Mouse (Mus musculus) stomach, embryonic 14.5 days (tissue): ENCODE measurements around the gene Gpr153. TPM values are rescaled to one million over a fixed set of nuclear protein-coding genes. Genes with fewer than 3 reads are reported as not detected.

Source experiments
- ATAC-seq: fragments of 200-750 bp; cut with Nextera tagmentation; 2 replicates; pipeline ENCODE4 v1.8.0; 2017; ENCODE audit warnings: low read depth, moderate TSS enrichment; ENCODE audit not compliant: insufficient number of reproducible peaks, insufficient read depth, low FRiP score
- H3K27ac ChIP-seq: fragments of 300-500 bp; sonication (generic); 2 replicates; pipeline ENCODE4 v1.5.1; 2014; ENCODE audit warnings: mild to moderate bottlenecking, low read length, moderate library complexity, mixed read lengths
- H3K27me3 ChIP-seq: fragments of 300-500 bp; sonication (generic); 2 replicates; pipeline ENCODE4 v1.6.1; 2014; ENCODE audit warnings: low read length, control low read depth, mixed read lengths; ENCODE audit not compliant: control insufficient read depth, insufficient read depth
- H3K36me3 ChIP-seq: fragments of 300-500 bp; sonication (generic); 2 replicates; pipeline ENCODE4 v1.6.1; 2014; ENCODE audit warnings: mild to moderate bottlenecking, control low read depth, low read length, moderate library complexity, mixed read lengths; ENCODE audit not compliant: control insufficient read depth, insufficient read depth
- H3K4me1 ChIP-seq: fragments of 300-500 bp; sonication (generic); 2 replicates; pipeline ENCODE4 v1.6.1; 2014; ENCODE audit warnings: low read length, control low read depth, mixed read lengths; ENCODE audit not compliant: control insufficient read depth, insufficient read depth
- H3K4me2 ChIP-seq: fragments of 300-500 bp; sonication (generic); replicated peaks from 2 replicates; pipeline ENCODE4 v1.6.1; 2014; ENCODE audit warnings: low read depth, low read length, control low read depth
- H3K4me3 ChIP-seq: fragments of 300-500 bp; sonication (generic); 2 replicates; pipeline ENCODE4 v1.5.1; 2014; ENCODE audit warnings: low read depth, low read length, control low read depth
- H3K9ac ChIP-seq: fragments of 300-500 bp; sonication (generic); replicated peaks from 2 replicates; pipeline ENCODE4 v1.6.1; 2014; ENCODE audit warnings: low read depth, mild to moderate bottlenecking, control low read depth, low read length, moderate library complexity, mixed read lengths
- H3K9me3 ChIP-seq: fragments of 300-500 bp; sonication (generic); 2 replicates; pipeline ENCODE4 v1.6.1; 2016; ENCODE audit warnings: low read depth, low read length, control low read depth; ENCODE audit not compliant: control insufficient read depth
- WGBS: fragments of 180-500 bp; shearing (Covaris S2); extraction: QIAGEN DNeasy Blood & Tissue Kit; methylation state at CpG from one replicate; pipeline ENCODE4 v1.1.7; 2014; 5-methylcytosine and 5-hydroxymethylcytosine counted together
- polyA plus RNA-seq: library from polyadenylated mRNA; unstranded; fragments of >200 nt; fragmentation: Nextera tagmentation; extraction: Ambion mirVana; gene quantifications from 2 replicates; pipeline ENCODE4 v1.2.1, GENCODE M21; 2014

Gene Gpr153
- polyA plus RNA-seq, 1 experiment from 2014 or later, result 14.2 TPM

- Histone ChIP-seq H3K27ac (no peak overlapping the region), H3K4me3 (no peak overlapping the region), H3K27me3 (no peaks in the 10 kb centered on the region), H3K4me1 (peaks cover 30% of the 10 kb centered on the region), H3K36me3 (no peaks in the 10 kb centered on the region), H3K4me2 (no peak overlapping the region), H3K9ac (no peak overlapping the region), H3K9me3 (no peaks in the 10 kb centered on the region)
- no peak for ATAC-seq
- WGBS, result 85% methylated on average over 13 of the region's 13 CpGs
Observed at GRCm38 (mm10) chr4:152269967-152270366, 4.1 kb upstream of the Gpr153 start.

DNA sequence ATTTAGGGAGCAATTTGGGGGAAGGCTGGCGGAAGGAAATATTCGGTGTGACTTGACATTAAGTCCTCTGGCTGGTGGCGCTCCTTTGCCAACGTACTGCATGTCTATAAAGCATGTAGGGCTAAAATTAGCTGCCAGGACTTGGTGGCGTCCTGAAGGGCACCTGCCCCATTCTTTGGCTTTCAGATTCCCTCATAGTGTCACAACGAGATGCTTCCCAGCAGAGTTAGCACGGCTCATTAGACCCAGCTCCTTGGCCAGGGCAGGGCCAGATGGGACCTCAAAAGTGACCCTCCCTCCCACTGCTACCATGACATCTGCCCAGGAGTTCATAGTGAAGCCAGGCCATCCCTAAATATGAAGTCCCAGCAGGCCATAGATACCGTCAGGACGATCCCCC lies 3.4 kb upstream of the Gpr153 start:
- no peak for ATAC-seq
- Histone ChIP-seq H3K27me3 (0 out of 2 replicates have a peak, but pooled peaks cover 3% of the 10 kb centered on the region), H3K27ac (no peak overlapping the region), H3K9me3 (no peaks in the 10 kb centered on the region), H3K36me3 (no peaks in the 10 kb centered on the region), H3K9ac (no peak overlapping the region), H3K4me1 (peaks cover 30% of the 10 kb centered on the region), H3K4me3 (no peak overlapping the region), H3K4me2 (no peak overlapping the region)
- WGBS, result 88% methylated on average over 9 of the region's 9 CpGs

DNA sequence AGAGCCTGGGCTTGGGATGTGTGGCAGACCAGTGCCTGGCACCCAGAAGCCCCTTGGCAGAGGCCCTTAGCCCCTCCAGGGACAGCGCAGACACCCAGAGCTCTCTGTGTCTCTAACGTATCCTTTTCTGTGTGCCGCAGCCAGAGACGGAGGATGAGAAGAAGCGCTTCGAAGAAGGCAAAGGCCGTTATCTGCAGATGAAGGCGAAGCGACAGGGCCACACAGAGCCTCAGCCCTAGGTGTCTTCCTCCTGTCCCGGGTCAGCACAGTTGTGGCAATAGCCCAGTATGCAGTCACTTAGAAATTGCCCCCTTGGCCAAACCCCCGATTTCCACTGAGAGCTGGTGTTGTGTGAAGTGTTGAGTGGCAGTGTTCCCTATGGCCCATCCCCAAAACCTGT lies 2.7 kb upstream of the Gpr153 start:
- H3K27me3 ChIP-seq, result 0 out of 2 replicates have a peak, but pooled peaks cover 3% of the 10 kb centered on the region
- H3K36me3 ChIP-seq, result no peaks in the 10 kb centered on the region
- H3K4me1 ChIP-seq, result peaks cover 30% of the 10 kb centered on the region
- H3K9me3 ChIP-seq, result no peaks in the 10 kb centered on the region
- H3K4me2 ChIP-seq, result no peak overlapping the region
- H3K4me3 ChIP-seq, result no peak overlapping the region
- peak overlapping the region; percentile 84; the same call in 1 of the 2 replicates for H3K27ac ChIP-seq
- 88% methylated on average over 11 of the region's 11 CpGs for WGBS
- no peak for ATAC-seq
- no peak overlapping the region for H3K9ac ChIP-seq

DNA sequence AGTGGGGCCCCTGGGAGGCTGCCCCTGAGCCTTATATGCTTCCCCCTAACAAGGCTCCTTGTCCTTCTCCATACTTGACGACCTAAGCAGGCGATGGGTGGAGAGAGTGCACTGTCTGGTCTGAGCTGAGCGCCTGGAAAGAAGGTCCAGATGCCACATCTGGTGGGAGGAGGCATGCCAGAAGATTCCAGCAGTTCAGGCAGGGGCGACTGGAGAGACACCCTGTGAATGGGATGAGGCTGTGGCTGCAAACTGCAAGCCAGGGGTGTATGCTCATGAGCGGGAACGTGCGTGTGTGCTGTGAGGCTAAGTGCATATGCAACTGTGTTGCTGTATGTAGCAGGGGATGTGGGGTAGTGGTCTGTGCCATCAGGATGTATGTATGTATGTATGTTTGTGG lies 2.0 kb upstream of the Gpr153 start:
- no peak overlapping the region for H3K9ac ChIP-seq
- no peak for ATAC-seq
- no peaks in the 10 kb centered on the region for H3K36me3 ChIP-seq
- 0 out of 2 replicates have a peak, but pooled peaks cover 3% of the 10 kb centered on the region for H3K27me3 ChIP-seq
- H3K4me2 ChIP-seq, result no peak overlapping the region
- no peaks in the 10 kb centered on the region for H3K9me3 ChIP-seq
- WGBS, result 64% methylated on average over 7 of the region's 7 CpGs
- H3K27ac ChIP-seq, result peak overlapping the region; percentile 84; the same call in 1 of the 2 replicates
- H3K4me1 ChIP-seq, result peaks cover 30% of the 10 kb centered on the region
- H3K4me3 ChIP-seq, result no peak overlapping the region

GRCm38 (mm10) chr4:152272449-152273049 lies 1.5 kb upstream of the Gpr153 start:
- Histone ChIP-seq H3K27ac (peak overlapping the region; percentile 84), H3K36me3 (no peaks in the 10 kb centered on the region), H3K27me3 (0 out of 2 replicates have a peak, but pooled peaks cover 3% of the 10 kb centered on the region), H3K4me2 (no peak overlapping the region), H3K9me3 (no peaks in the 10 kb centered on the region), H3K4me1 (peaks cover 30% of the 10 kb centered on the region), H3K4me3 (no peak overlapping the region), H3K9ac (0 out of 2 replicates have a peak overlapping the region, but pooled peaks have one; percentile 4)
- peak; percentile 23; the same call in 1 of the 2 replicates for ATAC-seq
- 22% methylated on average over 9 of the region's 9 CpGs for WGBS

GRCm38 (mm10) chr4:152273191-152273590 lies 841 bp upstream of the Gpr153 start:
- peaks cover 30% of the 10 kb centered on the region for H3K4me1 ChIP-seq
- no peak overlapping the region for H3K4me3 ChIP-seq
- 0 out of 2 replicates have a peak, but pooled peaks have one; percentile 5 for ATAC-seq
- no peaks in the 10 kb centered on the region for H3K9me3 ChIP-seq
- WGBS, result 37% methylated on average over 3 of the region's 3 CpGs
- no peak overlapping the region for H3K9ac ChIP-seq
- H3K27ac ChIP-seq, result peak overlapping the region; percentile 84
- H3K27me3 ChIP-seq, result 0 out of 2 replicates have a peak, but pooled peaks cover 3% of the 10 kb centered on the region
- H3K36me3 ChIP-seq, result no peaks in the 10 kb centered on the region
- H3K4me2 ChIP-seq, result peak overlapping the region; percentile 95; the same call in 1 of the 2 replicates

DNA sequence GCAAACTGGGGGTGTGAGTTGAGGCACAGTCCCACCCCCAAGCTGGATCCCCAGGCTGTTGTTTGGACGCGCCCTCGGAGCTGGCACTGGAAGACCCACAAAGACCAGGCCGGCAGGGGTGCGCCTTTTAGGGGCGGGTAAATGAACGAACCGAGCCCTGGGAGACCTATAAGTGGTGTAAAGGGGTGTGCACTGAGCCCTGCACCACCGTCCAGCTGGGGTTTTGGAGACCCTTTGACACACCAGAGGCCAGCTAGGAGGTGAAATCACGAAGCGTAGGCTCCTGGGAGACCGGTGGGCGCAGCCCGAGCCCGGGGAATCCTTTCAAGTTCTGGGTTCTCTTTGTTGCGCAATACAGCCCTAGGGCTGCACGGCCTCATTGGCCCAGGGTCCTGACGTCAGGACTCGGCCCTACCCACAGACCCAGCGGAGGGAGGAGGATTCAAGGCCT lies 674 bp downstream of the Gpr153 start:
- 0 out of 2 replicates have a peak, but pooled peaks cover 3% of the 10 kb centered on the region for H3K27me3 ChIP-seq
- peak overlapping the region; percentile 84; the same call in 1 of the 2 replicates for H3K27ac ChIP-seq
- H3K36me3 ChIP-seq, result no peaks in the 10 kb centered on the region
- peak overlapping the region; percentile 95 for H3K4me2 ChIP-seq
- peak overlapping the region; percentile 57; the same call in 1 of the 2 replicates for H3K9ac ChIP-seq
- ATAC-seq, result 0 out of 2 replicates have a peak, but pooled peaks have one; percentile 5
- H3K4me1 ChIP-seq, result peaks cover 30% of the 10 kb centered on the region
- WGBS, result 2% methylated on average over 20 of the region's 20 CpGs
- no peaks in the 10 kb centered on the region for H3K9me3 ChIP-seq
- H3K4me3 ChIP-seq, result peak overlapping the region; percentile 54

DNA sequence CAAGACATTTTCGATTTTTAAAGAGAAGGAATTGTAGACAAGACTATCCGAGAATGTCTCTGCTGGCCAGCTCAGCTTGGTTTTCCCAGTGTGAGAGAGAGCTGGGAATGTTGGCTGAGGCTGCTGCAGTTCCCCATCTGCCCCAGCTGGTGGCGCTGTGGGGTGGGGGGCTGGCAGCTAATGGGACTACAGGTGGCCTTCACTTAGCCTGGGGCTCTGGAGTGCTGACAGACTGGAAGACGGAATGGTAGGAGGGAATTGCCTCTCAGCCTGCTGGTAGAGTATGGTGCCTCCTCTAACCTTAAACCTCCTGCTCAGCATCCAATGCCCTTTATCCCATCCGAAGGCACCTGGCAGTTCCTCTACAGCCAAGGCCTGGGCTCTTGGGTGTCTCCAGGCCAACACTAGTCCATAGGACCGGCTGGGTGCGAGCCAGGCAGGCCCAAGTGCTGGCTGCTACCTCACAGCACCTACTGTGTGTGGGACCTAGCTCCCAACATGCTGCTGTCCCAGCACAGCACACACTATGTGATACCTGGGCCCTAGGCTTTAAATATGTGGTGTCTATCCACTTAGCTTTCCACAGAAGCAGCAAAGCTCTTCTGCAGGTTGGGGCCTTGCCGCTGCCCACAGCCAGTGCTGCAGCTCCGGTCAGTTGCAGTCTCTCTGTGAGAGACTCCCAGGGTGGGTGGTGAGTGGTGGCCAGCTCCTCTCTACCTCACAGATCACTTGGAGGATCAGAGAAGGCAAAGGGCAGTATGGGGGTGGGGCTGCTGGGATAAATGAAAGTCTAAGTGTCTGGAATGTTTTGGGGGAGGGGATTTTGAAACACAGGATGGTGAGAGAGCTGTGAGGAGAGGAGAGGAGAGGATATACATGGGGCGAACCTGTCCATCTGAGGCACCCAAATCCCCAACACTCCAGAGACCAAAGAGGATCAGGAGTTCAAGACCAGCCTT lies 2.6 kb downstream of the Gpr153 start:
- no peak for ATAC-seq

More for the DNA sequence above, 2.6 kb downstream of the Gpr153 start:
- H3K36me3 ChIP-seq, result no peaks in the 10 kb centered on the region
- no peak overlapping the region for H3K4me2 ChIP-seq
- H3K27ac ChIP-seq, result no peak overlapping the region
- H3K4me3 ChIP-seq, result no peak overlapping the region
- H3K27me3 ChIP-seq, result peaks cover 14% of the 10 kb centered on the region
- H3K4me1 ChIP-seq, result peaks cover 25% of the 10 kb centered on the region
- no peak overlapping the region for H3K9ac ChIP-seq
- WGBS, result 57% methylated on average over 10 of the region's 10 CpGs
- no peaks in the 10 kb centered on the region for H3K9me3 ChIP-seq
